Mouse (Mus musculus): ENCODE measurements at regions not wholly inside any gene's neighbourhood (a gene's known extent, or its start where the extent isn't known, plus 50 kb on each side); places are given as distances from the start of the nearest gene placed in this dataset.

DNA sequence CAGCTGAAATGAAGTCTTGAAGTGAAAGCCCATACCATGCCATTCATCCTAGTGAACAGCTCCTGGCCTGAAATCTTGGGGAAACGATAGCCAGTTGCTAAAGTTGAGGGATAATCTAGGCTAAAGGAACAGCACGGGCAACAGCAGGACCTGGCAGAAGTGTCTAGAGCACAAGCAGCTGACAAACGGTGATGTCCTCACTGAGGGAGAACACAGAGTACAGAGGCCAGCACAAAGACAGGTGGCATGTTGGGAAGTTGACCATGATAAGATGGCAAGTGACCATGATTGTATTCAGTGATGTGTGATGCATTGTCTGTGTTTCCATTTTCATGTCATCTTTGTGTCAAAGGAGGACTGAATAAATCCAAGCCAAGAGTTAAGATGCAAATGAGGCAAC lies 212.4 kb upstream of the Ntm start:
- DNase-seq (ENCODE audit: low read depth, low spot score) = no peak

DNA sequence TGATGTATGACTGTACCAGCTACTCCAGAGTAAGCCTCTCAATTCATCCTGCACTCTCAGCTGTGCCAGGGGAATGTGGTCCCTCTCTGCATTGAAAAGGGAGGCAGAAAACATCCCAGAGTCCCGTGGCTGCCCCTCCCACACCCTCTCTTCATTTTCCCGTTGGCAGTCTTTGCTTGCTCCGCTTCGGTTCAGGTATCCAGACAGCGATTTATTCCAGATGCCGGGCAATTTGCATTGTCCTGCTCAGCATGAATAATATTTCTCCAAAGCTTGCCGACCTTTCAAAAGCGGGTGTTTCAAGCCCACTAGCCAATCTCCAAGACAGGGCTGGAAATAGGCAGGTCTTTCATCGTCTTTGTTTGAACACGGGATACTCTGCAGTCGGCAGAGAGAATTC lies 220.5 kb upstream of the Ntm start:
- no peak for DNase-seq (ENCODE audit: low read depth, low spot score)

DNA sequence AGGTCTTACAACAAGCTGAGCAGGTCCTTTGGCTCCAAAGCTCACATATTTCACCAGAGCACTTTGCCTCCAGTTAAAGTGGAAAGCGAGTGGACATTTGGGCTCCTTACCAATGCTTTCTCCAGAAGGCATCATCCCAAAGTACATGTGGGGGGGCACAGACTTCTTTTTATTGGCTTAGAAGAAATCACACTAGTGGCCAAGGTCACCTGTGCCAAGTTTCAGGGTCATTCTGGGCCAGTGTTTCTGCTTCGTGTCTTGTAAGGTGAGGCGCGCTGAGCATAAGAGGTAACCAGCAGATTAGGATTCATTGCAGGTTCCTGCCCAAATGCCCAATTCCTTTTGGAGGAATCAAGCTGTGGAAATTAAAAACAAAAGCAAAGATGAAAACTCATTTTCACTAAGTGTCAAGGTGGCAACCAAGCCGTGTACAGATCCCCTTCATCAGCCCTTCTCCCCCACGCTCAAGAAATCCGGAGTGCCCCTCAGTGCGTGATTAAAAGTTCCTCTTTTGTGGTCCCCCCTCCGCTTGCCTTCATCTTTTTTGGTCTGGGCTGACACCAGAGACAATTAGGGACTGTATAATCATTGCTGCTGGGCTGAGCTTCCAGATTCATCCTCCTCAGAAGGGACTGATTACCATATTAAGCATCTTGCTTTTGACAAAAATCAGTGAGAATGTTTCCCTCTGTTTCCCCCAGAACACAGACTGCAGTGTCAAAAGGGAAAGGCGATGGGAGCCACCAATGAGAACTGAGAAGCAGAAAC lies 222.2 kb upstream of the Ntm start:
- DNase-seq (ENCODE audit: low read depth, low spot score) = no peak

DNA sequence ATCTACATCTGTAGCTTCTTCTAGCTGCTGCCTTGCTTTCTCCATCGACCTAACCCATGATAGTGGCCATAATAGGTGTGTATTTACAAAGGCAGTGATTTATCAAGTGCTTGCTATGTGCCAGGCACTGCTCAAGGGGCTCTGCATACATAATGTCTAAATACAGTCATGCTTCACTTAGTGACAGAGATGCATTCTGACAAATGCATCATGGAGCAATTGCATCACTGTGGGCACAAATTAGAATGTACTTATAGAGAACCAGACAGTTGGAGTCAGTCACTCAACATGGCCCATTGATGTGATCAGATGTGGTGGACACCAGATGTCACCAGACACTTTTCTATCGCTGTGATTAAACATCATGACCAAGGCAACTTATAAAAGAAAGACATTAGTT lies 223.3 kb upstream of the Ntm start:
- DNase-seq (ENCODE audit: low read depth, low spot score) = no peak

DNA sequence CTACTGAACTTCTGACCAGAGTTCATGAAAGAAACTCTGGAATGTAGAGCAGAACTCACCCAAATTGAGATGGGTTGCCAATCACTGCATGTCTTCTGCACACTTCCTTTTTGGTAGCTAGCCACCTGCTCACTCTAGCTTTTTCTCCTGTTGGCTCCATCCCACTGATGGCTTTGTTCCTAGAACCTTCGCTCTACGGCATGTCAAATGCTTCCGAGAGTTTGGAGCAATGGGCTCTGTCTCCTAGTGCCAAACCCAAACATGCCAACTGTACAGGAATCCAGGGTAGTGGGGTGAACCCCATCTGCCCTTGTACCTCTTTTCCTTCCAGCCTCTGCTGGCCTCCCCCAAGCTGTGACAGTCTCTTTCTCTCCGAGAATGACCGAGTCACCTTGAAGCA lies 227.1 kb upstream of the Ntm start:
- DNase-seq (ENCODE audit: low read depth, low spot score) = no peak

DNA sequence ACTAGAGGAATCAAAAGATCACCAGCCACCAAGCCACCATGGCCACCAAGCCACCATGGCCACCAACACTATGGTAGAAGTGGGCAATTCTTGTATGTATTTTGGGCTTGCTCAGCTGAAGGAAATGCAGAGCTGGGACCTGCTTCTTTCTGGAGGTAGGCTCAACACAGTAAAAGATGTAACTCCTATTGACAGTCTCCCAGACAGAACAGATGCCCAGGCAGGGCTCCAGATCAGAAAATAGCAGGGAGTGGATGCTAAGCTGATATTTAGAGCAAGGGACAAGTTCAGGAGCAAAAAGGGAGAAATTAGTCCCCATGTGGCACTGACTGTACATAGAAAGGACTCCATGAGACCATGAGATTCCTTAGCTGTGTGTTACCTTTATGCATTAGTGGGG lies 228.2 kb upstream of the Ntm start:
- DNase-seq (ENCODE audit: low read depth, low spot score) = no peak

DNA sequence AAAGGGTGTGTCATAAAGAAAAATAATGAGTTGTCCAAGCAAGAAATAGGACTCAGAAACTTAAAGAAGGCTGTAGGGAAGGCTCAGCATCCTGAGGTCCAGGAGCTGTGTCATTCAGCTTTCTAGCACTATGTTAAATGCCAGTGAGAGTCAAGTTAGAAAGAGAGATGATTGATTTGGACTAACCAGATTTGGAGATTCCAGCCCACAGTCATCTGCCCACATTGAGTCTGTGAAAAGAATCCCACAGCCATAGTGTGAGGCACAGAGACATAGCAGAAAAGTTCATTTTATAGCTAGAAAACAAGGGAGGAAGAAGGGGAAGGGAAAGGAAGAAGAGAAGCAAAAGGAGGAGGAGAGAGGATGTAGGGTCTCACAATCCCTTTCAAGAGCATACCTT lies 229.0 kb upstream of the Ntm start:
- DNase-seq (ENCODE audit: low read depth, low spot score) = no peak

DNA sequence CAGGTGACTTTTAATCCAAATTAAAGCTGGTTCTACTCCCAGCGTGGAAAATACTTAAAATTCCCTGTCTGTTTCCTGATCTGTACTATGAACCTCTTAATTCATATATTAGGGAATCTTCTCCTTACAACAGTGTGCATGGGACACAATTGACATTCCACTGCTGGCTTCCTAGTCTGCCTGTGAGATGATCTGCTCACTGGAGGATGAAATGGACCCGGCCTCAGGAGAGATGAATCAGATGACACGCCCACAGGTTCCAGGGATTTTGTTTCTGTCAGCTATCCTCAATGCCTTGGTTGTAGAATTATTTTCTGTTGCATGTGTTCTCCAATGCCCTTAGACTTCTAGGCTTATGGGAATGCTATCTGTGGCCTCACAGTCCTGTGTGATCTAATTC lies 231.9 kb upstream of the Ntm start:
- DNase-seq (ENCODE audit: low read depth, low spot score) = no peak

DNA sequence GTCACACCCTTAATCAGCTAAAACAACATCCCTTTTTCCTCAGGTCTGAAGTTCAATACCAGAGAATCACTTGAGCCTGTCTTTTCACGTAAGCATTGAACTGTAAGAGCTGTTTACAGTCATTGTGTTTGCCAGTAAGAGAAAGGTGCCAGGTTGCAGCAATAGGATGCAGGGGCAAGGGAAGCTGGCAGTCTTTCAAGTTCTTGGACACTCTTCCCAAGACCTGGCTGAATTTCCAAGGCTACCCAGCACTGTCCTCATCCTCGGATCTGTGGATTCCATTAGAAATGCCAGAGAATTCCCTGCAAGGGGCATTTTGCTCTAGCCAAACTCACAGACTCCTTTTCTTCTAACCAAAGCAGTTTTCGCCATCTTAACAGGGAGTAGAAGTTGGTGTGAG lies 224.5 kb upstream of the Snx19 start:
- DNase-seq (ENCODE audit: low read depth, low spot score) = no peak

DNA sequence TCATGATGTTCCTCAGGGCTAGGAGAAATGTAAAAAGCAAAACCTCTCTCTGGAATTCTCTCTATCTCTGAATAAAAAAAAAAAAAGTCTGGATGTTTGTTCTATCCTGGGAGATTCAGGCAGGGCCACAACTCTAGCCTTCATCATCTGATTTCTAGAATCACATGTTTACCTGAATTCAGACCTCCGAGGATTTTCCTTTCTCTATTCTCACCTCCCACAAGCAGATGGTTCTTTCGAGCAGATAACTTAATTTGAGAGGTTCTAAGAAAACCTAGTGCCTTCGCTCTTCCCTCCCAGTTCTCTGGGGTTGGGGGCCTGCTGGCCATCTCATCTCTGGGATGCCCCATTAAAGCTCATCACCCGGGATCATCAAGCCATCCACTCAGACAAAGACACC lies 219.3 kb upstream of the Snx19 start:
- no peak for DNase-seq (ENCODE audit: low read depth, low spot score)

DNA sequence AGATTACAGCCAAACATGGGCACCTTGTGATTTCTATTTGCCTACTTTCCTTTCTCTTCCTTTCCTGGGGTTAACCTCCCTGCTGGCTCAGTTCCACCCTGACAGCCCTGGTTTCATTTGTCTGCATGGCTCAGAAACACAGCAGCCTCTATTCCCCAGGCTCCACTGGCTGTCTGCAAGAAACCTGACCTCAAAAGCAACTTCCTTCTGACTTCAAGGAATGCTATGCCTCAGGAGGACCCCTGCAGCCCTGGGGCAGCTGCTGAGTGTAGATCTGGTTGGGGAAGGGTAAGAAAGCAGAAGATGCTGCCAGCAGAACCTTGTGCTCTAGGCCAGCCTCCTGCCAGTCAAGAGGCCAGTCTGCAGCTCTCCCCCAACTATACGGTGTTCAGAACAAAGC lies 217.1 kb upstream of the Snx19 start:
- DNase-seq (ENCODE audit: low read depth, low spot score) = no peak

DNA sequence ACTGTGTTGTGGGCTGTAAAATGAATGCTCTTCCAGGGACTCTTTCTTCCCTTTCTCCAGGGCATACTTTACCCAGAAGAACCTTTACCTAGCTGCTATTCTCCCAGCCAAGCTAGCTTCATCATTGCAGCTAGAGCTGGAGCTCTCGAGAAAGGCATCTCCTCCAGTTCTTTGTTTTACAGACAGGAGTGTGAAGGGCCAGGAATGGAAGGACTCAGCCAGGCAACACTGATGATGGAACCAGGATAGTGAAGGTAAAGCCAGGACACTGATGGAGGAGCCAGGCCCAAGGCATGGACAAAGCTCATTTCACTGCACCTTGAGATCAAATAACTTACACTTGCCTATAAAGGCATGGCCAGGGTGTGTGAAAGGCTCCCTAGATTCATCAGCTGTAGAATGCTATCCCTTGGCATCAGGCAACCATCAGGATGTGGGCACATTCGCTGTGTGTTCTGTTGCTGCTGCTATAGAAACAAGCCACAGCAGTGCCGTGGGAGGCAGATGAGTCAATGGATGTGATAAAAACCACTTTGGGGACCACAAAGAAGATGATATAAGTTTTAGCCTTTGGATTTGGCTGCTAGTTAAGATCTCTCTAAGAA lies 214.3 kb upstream of the Snx19 start:
- no peak for DNase-seq (ENCODE audit: low read depth, low spot score)

DNA sequence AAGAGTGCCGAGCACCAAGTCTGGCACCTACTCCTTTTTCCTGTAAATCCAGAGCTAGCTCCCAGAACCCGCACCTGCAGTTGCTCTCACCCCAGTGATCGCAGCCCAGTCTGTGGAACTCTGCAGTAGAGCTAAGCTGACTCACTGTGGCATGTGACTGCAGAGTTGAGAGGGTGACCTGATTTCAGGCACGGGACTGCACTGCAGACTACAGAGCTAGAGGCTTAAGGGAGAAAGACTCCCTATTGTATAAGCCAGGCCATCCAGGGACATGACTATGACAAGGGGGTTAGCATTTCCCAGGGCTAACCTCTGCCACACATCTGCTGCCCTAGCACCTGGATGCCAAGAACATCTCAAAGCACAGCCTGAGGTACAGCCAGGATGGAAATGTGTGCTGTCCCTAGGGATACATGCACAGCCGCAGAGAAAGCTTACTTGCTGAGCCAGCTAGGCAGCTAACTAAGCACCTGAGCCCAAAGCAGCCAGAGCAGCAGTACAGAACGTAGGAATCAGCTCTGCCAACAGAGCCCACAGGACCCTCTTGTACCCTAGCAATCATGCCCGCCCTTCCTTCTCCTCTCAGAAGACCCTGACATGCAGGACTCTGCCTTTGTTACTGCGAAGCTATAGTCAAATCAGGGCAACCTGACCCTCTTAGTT lies 192.3 kb upstream of the Snx19 start:
- DNase-seq (ENCODE audit: low read depth, low spot score) = no peak

DNA sequence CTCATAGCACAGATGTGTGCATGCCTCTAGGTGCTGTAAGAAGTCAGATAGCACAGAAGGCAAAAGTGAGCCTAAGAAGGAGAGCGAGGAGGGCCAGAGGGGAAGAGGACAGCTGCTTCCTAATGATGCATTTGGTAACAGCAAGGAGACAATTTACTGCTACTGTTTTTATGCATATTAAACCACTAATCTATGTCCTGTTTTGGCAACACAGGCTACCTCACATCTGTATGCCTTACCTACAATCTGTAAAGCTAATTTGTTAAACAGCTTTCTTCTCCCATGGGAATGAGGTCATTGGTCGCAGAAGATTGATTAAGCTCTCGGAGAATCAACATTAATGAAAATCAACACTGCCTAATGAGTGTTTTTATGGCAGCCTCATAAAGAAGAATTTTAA lies 191.1 kb upstream of the Snx19 start:
- no peak for DNase-seq (ENCODE audit: low read depth, low spot score)

DNA sequence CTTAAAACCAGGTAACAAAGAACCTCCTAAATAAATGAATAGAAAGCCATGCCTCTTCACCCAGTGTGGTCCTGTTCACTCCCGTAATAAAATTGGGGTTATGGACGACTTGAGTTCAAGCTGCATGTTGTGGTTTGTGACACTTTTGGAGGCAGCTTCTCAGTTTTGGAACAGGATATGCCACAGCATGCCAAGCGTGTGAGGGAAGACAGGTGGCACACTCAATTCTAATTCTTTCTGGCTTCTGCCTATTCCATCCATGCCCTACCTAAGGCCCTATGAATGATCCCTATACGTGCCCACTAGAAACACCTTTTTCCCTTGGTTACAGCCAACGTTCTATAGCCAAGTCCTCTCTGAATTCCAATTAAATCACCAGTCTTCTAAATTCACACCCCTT lies 184.8 kb upstream of the Snx19 start:
- no peak for DNase-seq (ENCODE audit: low read depth, low spot score)

DNA sequence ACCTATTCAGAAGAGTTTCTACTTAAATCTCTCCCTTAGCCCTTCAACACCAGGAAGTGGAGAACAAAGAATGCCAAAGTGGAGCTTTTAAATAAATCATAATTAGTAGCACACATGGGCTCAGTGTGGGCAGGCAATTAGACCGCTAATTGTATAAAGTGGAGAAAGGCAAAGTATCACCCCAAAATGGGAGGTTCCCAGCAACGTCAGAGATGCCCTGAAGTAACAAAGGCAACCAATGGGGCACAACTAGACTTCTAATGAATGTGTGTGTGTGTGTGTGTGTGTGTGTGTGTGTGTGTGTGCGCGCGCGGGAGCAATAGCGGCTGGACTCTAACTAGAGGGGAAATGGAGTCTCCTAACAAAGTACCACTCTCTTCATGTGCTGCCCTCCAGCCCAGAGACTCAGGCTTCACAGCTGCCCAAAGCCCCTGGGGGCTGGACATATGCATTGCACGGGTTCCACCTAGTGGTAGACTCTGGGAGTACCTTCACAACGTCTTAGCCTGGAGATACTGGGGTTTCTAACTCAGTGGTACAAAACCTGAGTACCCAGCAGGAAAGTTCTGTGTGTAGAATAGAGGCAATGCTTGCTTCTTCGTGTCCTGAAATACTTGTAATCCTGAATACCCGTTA lies 162.3 kb upstream of the Snx19 start:
- DNase-seq (ENCODE audit: low read depth, low spot score) = peak; percentile 54

DNA sequence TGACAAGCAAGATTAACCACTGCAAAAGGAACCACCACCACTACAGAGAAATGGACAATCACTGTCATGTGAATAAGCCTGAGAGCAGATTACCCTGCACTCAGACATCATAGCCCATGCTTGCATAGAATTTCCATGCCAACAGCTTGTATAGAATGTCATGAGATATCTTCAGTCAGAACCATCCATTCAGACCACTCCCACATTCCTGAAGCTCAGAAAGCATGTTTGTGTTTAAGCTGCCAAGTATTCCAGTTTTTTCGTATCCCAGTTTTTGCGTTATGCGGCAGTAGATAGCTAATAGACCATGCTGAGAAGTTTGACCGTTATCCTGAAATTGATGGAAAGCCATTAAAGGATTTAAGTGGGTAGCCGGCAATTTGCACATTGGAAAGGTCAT lies 155.8 kb upstream of the Snx19 start:
- no peak for DNase-seq (ENCODE audit: low read depth, low spot score)

DNA sequence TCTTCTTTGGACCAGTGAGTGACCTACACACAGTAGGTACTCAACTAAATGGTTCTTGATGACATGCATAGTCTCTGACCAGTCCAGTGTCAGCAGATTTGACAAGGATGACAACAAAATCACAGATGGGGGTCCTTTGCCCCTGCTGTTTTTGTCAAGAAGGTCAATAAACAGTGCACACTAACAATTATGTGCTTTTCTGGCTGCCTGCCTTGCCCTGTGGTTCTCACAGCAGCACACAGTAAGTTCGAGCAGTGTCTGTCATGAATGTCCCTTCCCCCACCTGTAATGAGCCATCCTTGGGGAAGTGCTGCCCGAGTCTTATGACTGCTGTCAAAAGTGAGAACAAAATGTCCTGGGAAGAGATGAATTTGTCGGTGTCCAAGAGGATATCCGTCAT lies 153.1 kb upstream of the Snx19 start:
- no peak for DNase-seq (ENCODE audit: low read depth, low spot score)

DNA sequence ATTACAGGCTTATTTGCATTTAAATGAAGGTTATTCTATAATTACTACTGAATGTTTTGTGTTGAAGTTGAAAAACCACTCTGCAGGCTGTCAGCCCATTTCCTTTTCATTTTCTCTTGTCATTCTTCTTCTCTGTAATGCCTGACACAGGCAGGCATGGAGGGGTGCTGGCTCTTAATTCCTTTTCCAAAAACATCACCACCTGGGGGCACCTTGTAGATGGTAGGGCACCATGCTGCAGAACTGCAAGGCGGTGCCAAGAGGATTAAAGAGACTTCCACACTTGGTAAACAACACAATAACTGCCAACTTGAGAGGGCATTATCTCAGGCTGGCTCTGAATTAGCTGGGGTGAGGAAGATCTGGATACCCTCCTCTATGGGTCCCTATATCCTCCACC lies 148.7 kb upstream of the Snx19 start:
- DNase-seq (ENCODE audit: low read depth, low spot score) = no peak

DNA sequence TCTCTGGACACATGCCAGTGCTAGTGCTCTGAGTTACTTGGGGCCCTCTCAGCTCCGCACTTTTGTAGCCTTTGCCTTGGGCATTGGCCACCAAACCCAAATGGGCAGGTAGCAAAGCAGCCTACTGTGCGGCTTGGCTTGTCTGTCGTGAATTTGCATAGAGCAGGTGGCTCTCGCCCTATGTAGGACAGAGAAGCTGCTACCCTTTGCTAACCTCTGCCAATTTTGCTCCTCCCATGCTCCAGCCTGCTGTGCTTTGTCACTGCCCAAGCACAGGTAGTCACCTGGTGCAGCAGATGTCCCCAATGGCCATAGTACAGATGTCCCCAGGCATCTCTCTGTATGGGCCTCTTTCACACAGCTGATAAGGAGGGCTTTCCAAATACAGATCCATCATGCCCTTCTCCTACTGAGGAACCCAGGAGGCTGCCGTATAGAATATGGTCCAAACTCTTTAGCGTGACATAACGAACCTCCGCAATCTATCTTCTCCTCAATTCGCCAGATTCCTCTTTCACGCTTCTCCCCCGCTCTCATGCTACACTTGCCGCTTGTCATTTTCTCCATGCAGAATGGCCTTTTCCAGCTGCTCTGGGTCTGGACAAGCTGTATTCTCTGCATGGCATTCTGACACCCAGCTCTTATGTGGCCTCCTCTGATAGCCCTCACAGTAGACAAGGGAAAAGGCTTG lies 143.7 kb upstream of the Snx19 start:
- DNase-seq (ENCODE audit: low read depth, low spot score) = no peak

DNA sequence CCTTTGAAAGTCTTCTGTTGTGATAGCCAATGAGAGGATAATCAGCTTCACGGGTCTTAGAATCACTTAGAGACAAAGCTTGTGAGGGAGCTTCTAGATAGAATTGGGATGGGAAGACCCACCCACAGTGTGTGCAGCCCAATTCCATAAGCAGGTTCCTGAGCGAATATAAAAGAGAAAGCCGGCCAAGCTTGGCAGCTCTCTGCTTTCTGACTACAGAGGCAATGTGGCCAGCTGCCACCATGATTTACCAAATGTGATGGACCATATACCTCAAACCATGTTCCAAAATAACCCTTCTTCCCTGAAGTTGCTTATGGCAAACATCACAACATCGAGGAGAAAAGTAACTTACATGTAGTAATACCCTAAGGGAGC lies 143.1 kb upstream of the Snx19 start:
- DNase-seq (ENCODE audit: low read depth, low spot score) = no peak
